In the genomic region with DNA sequence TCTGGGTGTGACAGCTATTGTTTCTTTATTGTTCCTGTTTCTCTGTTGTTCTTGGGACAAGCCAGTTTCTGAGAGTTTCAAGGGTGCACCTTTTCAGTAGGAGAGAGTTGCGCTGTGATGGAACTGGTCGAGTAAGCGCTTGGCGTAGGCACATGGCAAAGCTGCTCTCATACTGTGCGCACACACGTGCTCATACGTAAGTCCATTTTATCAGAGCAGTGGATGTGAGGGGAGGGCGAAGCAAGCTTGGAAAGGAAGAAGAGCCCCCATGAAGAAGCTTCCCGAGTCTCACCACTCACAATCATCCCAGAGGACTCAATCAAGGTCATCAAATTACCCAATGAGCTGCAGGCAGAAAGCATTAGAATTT, we compare ENCODE assay signal across 23 mouse cellular contexts.
"Had no signal": no experiment of that assay in that cellular context is flagged by ENCODE, and none has a peak within 500 bp of the region (broad histone marks: within the 10 kb centered on the region; RNA-seq: fewer than 3 reads in every experiment).

No protein-coding gene starts in this region.

- H3K4me1 ChIP-seq: heart, embryonic 13.5 days; heart, embryonic 15.5 days; intestine, embryonic 15.5 days; limb, embryonic 15.5 days; liver, embryonic 12.5 days had no signal

- H3K27ac ChIP-seq: heart, adult 2 months; heart, embryonic 13.5 days; heart, embryonic 15.5 days; hindbrain, embryonic 10.5 days; hindbrain, embryonic 12.5 days; hindbrain, embryonic 14.5 days; intestine, embryonic 15.5 days; layer of hippocampus, adult 2 months; limb, embryonic 13.5 days; limb, embryonic 15.5 days; liver, embryonic 12.5 days; liver, embryonic 14.5 days had no signal

- H3K4me3 ChIP-seq: heart, adult 2 months; heart, embryonic 13.5 days; heart, embryonic 15.5 days; hindbrain, embryonic 10.5 days; hindbrain, embryonic 12.5 days; intestine, embryonic 15.5 days; layer of hippocampus, adult 2 months; limb, embryonic 13.5 days; limb, embryonic 15.5 days; liver, embryonic 12.5 days had no signal

- H3K27me3 ChIP-seq: heart, embryonic 13.5 days; heart, embryonic 15.5 days; hindbrain, embryonic 12.5 days; intestine, embryonic 15.5 days; limb, embryonic 13.5 days; limb, embryonic 15.5 days; liver, embryonic 12.5 days had no signal

- H3K36me3 ChIP-seq: heart, embryonic 13.5 days; heart, embryonic 15.5 days; hindbrain, embryonic 10.5 days; hindbrain, embryonic 12.5 days; intestine, embryonic 15.5 days; limb, embryonic 13.5 days; limb, embryonic 15.5 days; liver, embryonic 12.5 days had no signal

- DNase-seq: gastrocnemius, postnatal 14 days; gastrocnemius, postnatal 36 days; heart, adult 2 months; heart, postnatal 4 days; kidney, adult 18-20 months; kidney, adult 8-10 months; kidney, postnatal 10 days; kidney, postnatal 25 days; kidney, postnatal 4 days; layer of hippocampus, adult 9-11 months; layer of hippocampus, postnatal 36 days; left cerebral cortex, postnatal 4 days had no signal

- H3K9ac ChIP-seq: heart, embryonic 13.5 days; heart, embryonic 15.5 days; hindbrain, embryonic 12.5 days; hindbrain, embryonic 14.5 days; intestine, embryonic 15.5 days; limb, embryonic 13.5 days; limb, embryonic 15.5 days; liver, embryonic 12.5 days; liver, embryonic 14.5 days had no signal

- H3K9me3 ChIP-seq: heart, embryonic 13.5 days; heart, embryonic 15.5 days; hindbrain, embryonic 10.5 days; hindbrain, embryonic 12.5 days; intestine, embryonic 15.5 days; limb, embryonic 13.5 days; limb, embryonic 15.5 days; liver, embryonic 12.5 days had no signal
